ENCODE assay signal across 21 mouse cellular contexts in the genomic region with DNA sequence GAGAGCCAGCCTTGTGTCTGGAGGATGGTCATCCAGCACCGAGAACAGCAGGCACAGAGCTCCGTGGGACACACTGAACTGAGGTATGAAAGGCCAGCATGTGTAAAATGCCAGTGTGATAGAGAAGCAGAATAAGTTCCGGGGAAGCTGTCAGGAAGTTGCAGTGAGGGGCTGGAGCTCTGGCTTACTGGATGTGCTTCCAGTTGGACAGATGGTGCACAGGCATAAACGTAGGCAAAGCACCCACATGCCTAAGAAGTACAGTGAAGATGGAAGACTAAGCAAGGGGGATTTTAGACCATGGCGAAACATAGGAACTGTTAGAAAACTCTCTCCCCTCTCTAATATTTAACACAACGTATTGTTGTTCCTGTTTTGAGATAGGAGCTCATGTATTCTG. TPM values are rescaled to one million over a fixed set of nuclear protein-coding genes. Genes with fewer than 3 reads are reported as not detected.
A peak's percentile ranks its signal among the peaks of the same experiment; 100 is the strongest.
DNase-seq lines count a peak whose midpoint lies in the region; ATAC-seq lines count a peak whose summit lies in the region.
"Had no signal": no experiment of that assay in that cellular context is flagged by ENCODE, and none has a peak within 500 bp of the region (broad histone marks: within the 10 kb centered on the region; RNA-seq: fewer than 3 reads in every experiment).

No protein-coding gene starts in this region.

- ATAC-seq in frontal cortex, adult (ENCODE audit: low TSS enrichment): peak; percentile 50; the same call in 1 of the 2 replicates
- ATAC-seq: activated CD4-positive, CD25-positive, alpha-beta regulatory T cell, adult 4 months; CD4-positive, CD25-positive, alpha-beta regulatory T cell, adult 4 months; Patski had no signal

- no peaks in the 10 kb centered on the region for H3K9me3 ChIP-seq in heart, embryonic 10.5 days
- H3K9me3 ChIP-seq: G1E had no signal

- H3K4me3 ChIP-seq in heart, embryonic 10.5 days: no peak overlapping the region

- peaks cover 9% of the 10 kb centered on the region for H3K4me1 ChIP-seq in heart, embryonic 10.5 days

- no peaks in the 10 kb centered on the region for H3K27me3 ChIP-seq in heart, embryonic 10.5 days (ENCODE audit: insufficient read depth, poor library complexity, severe bottlenecking)
- H3K27me3 ChIP-seq: Patski had no signal

- H3K36me3 ChIP-seq in heart, embryonic 10.5 days: no peaks in the 10 kb centered on the region
- H3K36me3 ChIP-seq: G1E had no signal

- 47% methylated on average over 6 of the region's 6 CpGs for WGBS in heart, embryonic 10.5 days

- H3K27ac ChIP-seq in heart, embryonic 10.5 days: no peak overlapping the region

- DNase-seq in frontal cortex, postnatal 14 days (ENCODE audit: low spot score in 2 of 2): no peak
- peak; percentile 53 for DNase-seq in brain, adult 2 months (ENCODE audit: low read depth, low spot score)
- no peak for DNase-seq in heart, embryonic 10.5 days (ENCODE audit: low spot score)
- DNase-seq: adrenal gland, adult 2 months; adrenal gland, adult 8-10 months; adrenal gland, postnatal 10 days; adrenal gland, postnatal 14 days; adrenal gland, postnatal 25 days; adrenal gland, postnatal 36 days; B cell, adult 2 months; cerebellum, adult 11 months; cerebellum, adult 11-12 months; cerebellum, adult 18-20 months; cerebellum, adult 2 months had no signal

RNA-seq across cellular contexts. Expression of a gene that starts 5.2 kb away (rescaled TPM):
- polyA plus RNA-seq in heart, embryonic 10.5 days (2016; fragmentation: Nextera tagmentation; extraction: Ambion mirVana): not detected in 2 replicates
- polyA plus RNA-seq: activated CD4-positive, CD25-positive, alpha-beta regulatory T cell, adult 4 months; adrenal gland, adult 2 months; brain, embryonic 14.5 days; C2C12; CD4-positive, CD25-positive, alpha-beta regulatory T cell, adult 4 months; cerebellum, adult 2 months; G1E; Patski had no signal

RNA-seq across cellular contexts. Expression of a gene that starts 7.5 kb away (rescaled TPM):
- polyA plus RNA-seq in heart, embryonic 10.5 days (2016; fragmentation: Nextera tagmentation; extraction: Ambion mirVana): 11.2 and 14.3 TPM in 2 replicates

RNA-seq across cellular contexts. Expression of a gene that starts 30.8 kb away (rescaled TPM):
- polyA plus RNA-seq in heart, embryonic 10.5 days (2016; fragmentation: Nextera tagmentation; extraction: Ambion mirVana): 29.7 and 38.1 TPM in 2 replicates

RNA-seq across cellular contexts. Expression of a gene that starts 55.8 kb away (rescaled TPM):
- 0.15 and 0.21 TPM in 2 replicates for polyA plus RNA-seq in heart, embryonic 10.5 days (2016; fragmentation: Nextera tagmentation; extraction: Ambion mirVana)
- polyA plus RNA-seq: G1E had no signal
